19 mouse cellular contexts compared by ENCODE assay signal in the genomic region with DNA sequence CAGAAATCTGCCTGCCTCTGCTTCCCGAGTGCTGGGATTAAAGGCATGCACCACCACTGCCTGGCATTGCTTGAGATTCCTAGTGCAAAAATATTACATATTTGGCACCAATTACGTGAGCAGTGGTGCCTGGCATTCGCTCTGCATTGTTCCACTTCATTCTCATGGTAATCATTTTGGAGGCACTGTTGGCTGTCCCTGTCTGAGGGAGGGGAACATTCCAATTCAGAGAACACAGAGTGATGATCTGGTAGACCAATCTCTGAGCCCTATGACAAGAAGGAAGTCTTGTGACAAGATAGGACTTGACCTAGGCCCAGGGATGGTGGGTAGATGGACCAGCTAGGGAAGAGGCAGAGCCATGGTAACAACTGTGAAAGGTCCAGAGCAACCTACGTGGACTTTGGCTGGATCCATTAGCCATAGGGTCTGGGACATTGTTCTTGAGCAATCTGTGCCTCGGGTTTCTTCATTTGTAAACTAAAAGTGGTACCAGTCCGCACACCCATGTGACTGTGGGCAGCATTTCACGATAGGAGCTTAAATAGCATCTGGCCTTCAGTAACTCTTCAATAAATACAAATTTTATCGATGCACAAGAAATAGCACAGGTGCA.
"Had no signal": no experiment of that assay in that cellular context is flagged by ENCODE, and none has a peak within 500 bp of the region (broad histone marks: within the 10 kb centered on the region; RNA-seq: fewer than 3 reads in every experiment).

No protein-coding gene starts in this region.

- H3K4me3 ChIP-seq: intestine, embryonic 15.5 days; limb, embryonic 12.5 days; limb, embryonic 15.5 days had no signal

- H3K9me3 ChIP-seq: intestine, embryonic 15.5 days; limb, embryonic 12.5 days; limb, embryonic 15.5 days had no signal

- H3K27ac ChIP-seq: intestine, embryonic 15.5 days; limb, embryonic 12.5 days; limb, embryonic 15.5 days; stomach, postnatal 0 days had no signal

- ATAC-seq: intestine, embryonic 15.5 days had no signal

- H3K27me3 ChIP-seq: intestine, embryonic 15.5 days; limb, embryonic 12.5 days; limb, embryonic 15.5 days had no signal

- H3K36me3 ChIP-seq: intestine, embryonic 15.5 days; limb, embryonic 12.5 days; limb, embryonic 15.5 days had no signal

- H3K4me2 ChIP-seq: intestine, embryonic 15.5 days; limb, embryonic 12.5 days; limb, embryonic 15.5 days; midbrain, embryonic 11.5 days had no signal

- H3K9ac ChIP-seq: intestine, embryonic 15.5 days; limb, embryonic 12.5 days; limb, embryonic 15.5 days had no signal

- DNase-seq: kidney, adult 18-20 months; kidney, adult 9 months; kidney, postnatal 14 days; kidney, postnatal 4 days; left cerebral cortex, postnatal 4 days; lung, adult 2 months; lung, postnatal 14 days; lung, postnatal 4 days; midbrain, embryonic 14.5 days; right cerebral cortex, adult 18-20 months; right cerebral cortex, postnatal 14 days; right cerebral cortex, postnatal 4 days; thymus, adult 2 months; thymus, postnatal 25 days had no signal
